Mouse (Mus musculus) right cerebral cortex, postnatal 25 days (tissue): Measurements from ENCODE around the gene Stn1.
A peak's percentile ranks its signal among the peaks of the same experiment; 100 is the strongest.

Experiments used
- DNase-seq: peaks from one replicate; pipeline ENCODE4 v3.0.0; 2022

Stn1 gene

GRCm38 (mm10) chr19:47465467-47465866, 71.8 kb downstream of the Stn1 start:
- no peak for DNase-seq

GRCm38 (mm10) chr19:47464304-47465241, 72.7 kb downstream of the Stn1 start, which contains the start of gene Sh3pxd2a:
Gene Sh3pxd2a, minus strand, starts transcription at chr19:47464401.
- DNase-seq: peak; percentile 47

- DNase-seq: peak; percentile 71
Measured at GRCm38 (mm10) chr19:47463636-47464303, 73.5 kb downstream of the Stn1 start.

- DNase-seq: no peak
Measured at GRCm38 (mm10) chr19:47463206-47463605, 74.1 kb downstream of the Stn1 start.

- no peak for DNase-seq
Measured at GRCm38 (mm10) chr19:47462725-47463124, 74.6 kb downstream of the Stn1 start.

- DNase-seq: no peak
Measured at GRCm38 (mm10) chr19:47461838-47462237, 75.5 kb downstream of the Stn1 start.

- DNase-seq: no peak
Measured at GRCm38 (mm10) chr19:47461386-47461785, 75.9 kb downstream of the Stn1 start.

- no peak for DNase-seq
Measured at GRCm38 (mm10) chr19:47460120-47460960, 77.0 kb downstream of the Stn1 start.

- no peak for DNase-seq
Measured at GRCm38 (mm10) chr19:47459214-47459613, 78.1 kb downstream of the Stn1 start.

- no peak for DNase-seq
Measured at GRCm38 (mm10) chr19:47458504-47459161, 78.7 kb downstream of the Stn1 start.

- DNase-seq: no peak
Measured at GRCm38 (mm10) chr19:47457711-47458503, 79.4 kb downstream of the Stn1 start.

- DNase-seq: no peak
Measured at GRCm38 (mm10) chr19:47456021-47456420, 81.3 kb downstream of the Stn1 start.

GRCm38 (mm10) chr19:47455001-47455755, 82.1 kb downstream of the Stn1 start:
- DNase-seq: no peak

- DNase-seq: no peak
Measured at GRCm38 (mm10) chr19:47454167-47455000, 82.9 kb downstream of the Stn1 start.

- no peak for DNase-seq
Measured at GRCm38 (mm10) chr19:47453352-47453751, 84.0 kb downstream of the Stn1 start.

GRCm38 (mm10) chr19:47452682-47453081, 84.6 kb downstream of the Stn1 start:
- no peak for DNase-seq

- DNase-seq: no peak
Measured at GRCm38 (mm10) chr19:47452211-47452610, 85.1 kb downstream of the Stn1 start.

- DNase-seq: no peak
Measured at GRCm38 (mm10) chr19:47451476-47452113, 85.7 kb downstream of the Stn1 start.
